Mouse (Mus musculus): Measurements from ENCODE around the gene Dennd4b. TPM values are rescaled to one million over a fixed set of nuclear protein-coding genes. Genes with fewer than 3 reads are reported as not detected.

The Dennd4b gene
- polyA plus RNA-seq, 2 experiments: 1.0 to 3.9 TPM

- DNase-seq (ENCODE audit: low read depth in 3 of 3, low spot score in 3 of 3): no peak
Measured at GRCm38 (mm10) chr3:90221123-90221522, 43.9 kb upstream of the Dennd4b start.

GRCm38 (mm10) chr3:90222455-90222854 is 42.5 kb upstream of the Dennd4b start:
- WGBS (ENCODE audit: insufficient replicate concordance): 64% methylated on average over 4 of the region's 4 CpGs
- Histone ChIP-seq H3K27me3 (ENCODE audit: control insufficient read depth, insufficient read depth, low read length) (no peaks in the 10 kb centered on the region), H3K27ac (no peak overlapping the region), H3K4me1 (replicated peaks; ENCODE audit: control insufficient read depth in 2 of 2, insufficient read depth in 2 of 2, low read length in 1 of 2) (peaks cover 0 to 15% of the 10 kb centered on the region in 2 experiments; a peak in 3 of 4 replicates), H3K4me3 (ENCODE audit: insufficient read depth in 1 of 2, low read depth in 2 of 2, low read length in 2 of 2) (no peak overlapping the region), H3K36me3 (replicated peaks; ENCODE audit: control insufficient read depth, insufficient read depth, low read depth) (no peaks in the 10 kb centered on the region), H3K9me3 (ENCODE audit: control insufficient read depth, low read length) (no peaks in the 10 kb centered on the region), H3K9ac (replicated peaks) (no peak overlapping the region), H3K4me2 (ENCODE audit: low read depth) (no peak overlapping the region)
- TF ChIP-seq CTCF (IDR thresholded peaks at IDR 0.05; ENCODE audit: low read depth) (no peak), EP300 (IDR thresholded peaks at IDR 0.05; ENCODE audit: low read depth) (no peak)
- ATAC-seq (ENCODE audit: insufficient read depth) (no peak), DNase-seq (ENCODE audit: low read depth in 3 of 3, low spot score in 3 of 3) (no peak)

More at GRCm38 (mm10) chr3:90221123-90221522, 43.9 kb upstream of the Dennd4b start:
- no peak for ATAC-seq (ENCODE audit: insufficient read depth)
- peak overlapping the region; percentile 65 for H3K9ac ChIP-seq (replicated peaks)
- H3K27me3 ChIP-seq (ENCODE audit: control insufficient read depth, insufficient read depth, low read length): no peaks in the 10 kb centered on the region
- peak overlapping the region; percentile 85 for H3K4me2 ChIP-seq (ENCODE audit: low read depth)
- H3K4me3 ChIP-seq (ENCODE audit: insufficient read depth in 1 of 2, low read depth in 2 of 2, low read length in 2 of 2): peak overlapping the region; percentile 1 to 58; a peak in 2 of 4 replicates
- no peak for TF ChIP-seq EP300 (IDR thresholded peaks at IDR 0.05; ENCODE audit: low read depth)
- TF ChIP-seq CTCF (IDR thresholded peaks at IDR 0.05; ENCODE audit: low read depth): no peak
- H3K36me3 ChIP-seq (replicated peaks; ENCODE audit: control insufficient read depth, insufficient read depth, low read depth): no peaks in the 10 kb centered on the region
- WGBS (ENCODE audit: insufficient replicate concordance): 11% methylated on average over 5 of the region's 5 CpGs
- H3K27ac ChIP-seq: no peak overlapping the region
- peaks cover 0 to 15% of the 10 kb centered on the region in 2 experiments; a peak in 3 of 4 replicates for H3K4me1 ChIP-seq (replicated peaks; ENCODE audit: control insufficient read depth in 2 of 2, insufficient read depth in 2 of 2, low read length in 1 of 2)
- no peaks in the 10 kb centered on the region for H3K9me3 ChIP-seq (ENCODE audit: control insufficient read depth, low read length)

GRCm38 (mm10) chr3:90222941-90223340 is 42.0 kb upstream of the Dennd4b start:
- Histone ChIP-seq H3K9me3 (ENCODE audit: control insufficient read depth, low read length) (no peaks in the 10 kb centered on the region), H3K36me3 (replicated peaks; ENCODE audit: control insufficient read depth, insufficient read depth, low read depth) (no peaks in the 10 kb centered on the region), H3K4me3 (ENCODE audit: insufficient read depth in 1 of 2, low read depth in 2 of 2, low read length in 2 of 2) (no peak overlapping the region), H3K27ac (no peak overlapping the region), H3K4me1 (replicated peaks; ENCODE audit: control insufficient read depth in 2 of 2, insufficient read depth in 2 of 2, low read length in 1 of 2) (peaks cover 0 to 15% of the 10 kb centered on the region in 2 experiments; a peak in 3 of 4 replicates), H3K4me2 (ENCODE audit: low read depth) (no peak overlapping the region), H3K9ac (replicated peaks) (no peak overlapping the region), H3K27me3 (ENCODE audit: control insufficient read depth, insufficient read depth, low read length) (no peaks in the 10 kb centered on the region)
- no peak for TF ChIP-seq CTCF (IDR thresholded peaks at IDR 0.05; ENCODE audit: low read depth)
- TF ChIP-seq EP300 (IDR thresholded peaks at IDR 0.05; ENCODE audit: low read depth): no peak
- 31% methylated on average over 3 of the region's 3 CpGs for WGBS (ENCODE audit: insufficient replicate concordance)
- no peak for ATAC-seq (ENCODE audit: insufficient read depth)
- DNase-seq (ENCODE audit: low read depth in 3 of 3, low spot score in 3 of 3): no peak

GRCm38 (mm10) chr3:90224331-90224730 is 40.7 kb upstream of the Dennd4b start:
- WGBS (ENCODE audit: insufficient replicate concordance): 71% methylated on average over 10 of the region's 10 CpGs
- Histone ChIP-seq H3K27ac (no peak overlapping the region), H3K27me3 (ENCODE audit: control insufficient read depth, insufficient read depth, low read length) (no peaks in the 10 kb centered on the region), H3K36me3 (replicated peaks; ENCODE audit: control insufficient read depth, insufficient read depth, low read depth) (no peaks in the 10 kb centered on the region), H3K4me1 (replicated peaks; ENCODE audit: control insufficient read depth in 2 of 2, insufficient read depth in 2 of 2, low read length in 1 of 2) (peaks cover 0 to 15% of the 10 kb centered on the region in 2 experiments; a peak in 3 of 4 replicates), H3K9ac (replicated peaks) (no peak overlapping the region), H3K4me2 (ENCODE audit: low read depth) (no peak overlapping the region), H3K9me3 (ENCODE audit: control insufficient read depth, low read length) (no peaks in the 10 kb centered on the region; the same call in 1 of the 2 replicates), H3K4me3 (ENCODE audit: insufficient read depth in 1 of 2, low read depth in 2 of 2, low read length in 2 of 2) (no peak overlapping the region)
- ATAC-seq (ENCODE audit: insufficient read depth): no peak
- DNase-seq (ENCODE audit: low read depth in 3 of 3, low spot score in 3 of 3): no peak
- TF ChIP-seq EP300 (IDR thresholded peaks at IDR 0.05; ENCODE audit: low read depth): no peak
- peak; percentile 53 for TF ChIP-seq CTCF (IDR thresholded peaks at IDR 0.05; ENCODE audit: low read depth)

GRCm38 (mm10) chr3:90231075-90231474 is 33.9 kb upstream of the Dennd4b start:
- ATAC-seq (ENCODE audit: insufficient read depth) (no peak), DNase-seq (ENCODE audit: low read depth in 3 of 3, low spot score in 3 of 3) (no peak)
- peaks cover 0 to 11% of the 10 kb centered on the region in 2 experiments; a peak in 3 of 4 replicates for H3K4me1 ChIP-seq (replicated peaks; ENCODE audit: control insufficient read depth in 2 of 2, insufficient read depth in 2 of 2, low read length in 1 of 2)
- H3K27ac ChIP-seq: no peak overlapping the region
- H3K4me3 ChIP-seq (ENCODE audit: insufficient read depth in 1 of 2, low read depth in 2 of 2, low read length in 2 of 2): peak overlapping the region; percentile 72 to 85
- peak overlapping the region; percentile 67 for H3K4me2 ChIP-seq (ENCODE audit: low read depth)
- 7% methylated on average over 8 of the region's 8 CpGs for WGBS (ENCODE audit: insufficient replicate concordance)
- H3K9me3 ChIP-seq (ENCODE audit: control insufficient read depth, low read length): no peaks in the 10 kb centered on the region; the same call in 1 of the 2 replicates
- TF ChIP-seq EP300 (IDR thresholded peaks at IDR 0.05; ENCODE audit: low read depth) (no peak), CTCF (IDR thresholded peaks at IDR 0.05; ENCODE audit: low read depth) (no peak)
- no peaks in the 10 kb centered on the region for H3K27me3 ChIP-seq (ENCODE audit: control insufficient read depth, insufficient read depth, low read length)
- H3K9ac ChIP-seq (replicated peaks): peak overlapping the region; percentile 50
- H3K36me3 ChIP-seq (replicated peaks; ENCODE audit: control insufficient read depth, insufficient read depth, low read depth): peaks cover 9% of the 10 kb centered on the region
